Mouse (Mus musculus): ENCODE data around the gene Synm.

DNA sequence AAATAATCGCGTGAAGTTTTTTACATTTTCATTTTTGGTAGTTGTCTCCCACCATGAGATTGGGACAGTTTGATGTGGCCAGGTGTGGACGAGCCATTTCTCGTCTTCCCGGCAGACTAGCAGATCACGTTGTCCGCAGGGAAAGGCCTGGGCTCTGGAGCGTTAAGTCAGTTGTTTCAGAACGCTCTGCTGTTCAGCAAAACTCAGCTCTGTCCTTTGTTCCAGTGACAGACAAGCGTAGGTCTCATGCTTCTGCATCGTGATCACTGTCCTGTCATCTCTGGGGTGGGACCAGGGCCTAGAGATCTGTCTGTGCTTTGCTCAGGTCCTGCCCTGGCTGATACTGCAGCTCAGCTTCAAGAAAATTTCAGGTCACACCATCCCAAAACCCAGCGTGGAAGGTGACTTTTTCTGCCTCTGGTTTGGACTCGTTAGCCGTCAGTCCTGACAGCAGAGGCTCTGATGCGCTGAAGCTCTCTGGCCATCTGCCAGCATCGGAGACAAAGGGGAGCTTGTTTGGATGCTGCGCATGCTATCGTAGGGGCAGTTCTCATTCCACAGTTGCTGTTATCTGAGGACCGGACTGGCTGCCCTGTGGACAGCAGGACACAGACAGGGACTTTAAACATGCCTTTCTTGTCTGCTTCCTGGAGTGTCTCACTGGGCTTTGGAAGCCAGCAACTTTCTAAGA, 45.6 kb downstream of the Synm start:
- TF ChIP-seq MAX (IDR thresholded peaks at IDR 0.05; ENCODE audit: low read length) (no peak), MEF2A (IDR thresholded peaks at IDR 0.05; ENCODE audit: borderline replicate concordance, low read depth, low read length) (no peak), EP300 (IDR thresholded peaks at IDR 0.05; ENCODE audit: low read length) (no peak), JUN (IDR thresholded peaks at IDR 0.05; ENCODE audit: insufficient read depth, low read depth, low read length) (no peak), HCFC1 (IDR thresholded peaks at IDR 0.05; ENCODE audit: low read depth, low read length) (no peak), CTCF (conservative IDR thresholded peaks at IDR 0.05 in 1 of 2, IDR thresholded peaks at IDR 0.05 in 1 of 2; ENCODE audit: low read depth in 2 of 2, low read length in 2 of 2) (no peak), JUND (conservative IDR thresholded peaks at IDR 0.05; ENCODE audit: low read depth, low read length) (no peak), NRF1 (IDR thresholded peaks at IDR 0.05; ENCODE audit: low read depth, low read length) (no peak), KAT2A (IDR thresholded peaks at IDR 0.05; ENCODE audit: insufficient replicate concordance, low read length) (no peak), ZNF384 (IDR thresholded peaks at IDR 0.05; ENCODE audit: low read depth, low read length) (no peak), ELF1 (IDR thresholded peaks at IDR 0.05; ENCODE audit: low read depth, low read length) (no peak), MAFK (IDR thresholded peaks at IDR 0.05; ENCODE audit: insufficient replicate concordance, low read length) (no peak)
